Mouse (Mus musculus): ENCODE results near the gene St8sia1.

- TF ChIP-seq POLR2A (IDR thresholded peaks at IDR 0.05; ENCODE audit: low read depth, low read length): no peak
- TF ChIP-seq CTCF (IDR thresholded peaks at IDR 0.05; ENCODE audit: extremely low read depth, insufficient read depth, insufficient read length, insufficient replicate concordance): no peak
These were observed 148.7 kb downstream of the St8sia1 start for GRCm38 (mm10) chr6:142815513-142815912.

All from spleen, adult 2 months (tissue).